Mouse (Mus musculus) CH12.LX (cell line): ENCODE measurements around the gene Xrcc2. TPM values are rescaled to one million over a fixed set of nuclear protein-coding genes. Genes with fewer than 3 reads are reported as not detected.

Experiments
- DNase-seq: peaks from one replicate; pipeline ENCODE4 v3.0.0-alpha.2; 2013; ENCODE audit errors: extremely low read depth
- H3K27ac ChIP-seq: 2 replicates; pipeline ENCODE4 v1.5.1; 2012; ENCODE audit warnings: low read depth, mild to moderate bottlenecking, control low read depth, moderate library complexity; ENCODE audit not compliant: insufficient read depth
- H3K27me3 ChIP-seq: replicated peaks from 2 replicates; pipeline ENCODE3; 2012; ENCODE audit warnings: inconsistent platforms
- H3K36me3 ChIP-seq, 2 experiments: replicated peaks in 1 of 2; 2 replicates each; pipeline versions ENCODE3 to v1.6.1; 2012; ENCODE audit warnings: inconsistent platforms in 1 of 2, low read length in 1 of 2, mild to moderate bottlenecking in 1 of 2, mixed read lengths in 1 of 2, moderate library complexity in 1 of 2; ENCODE audit not compliant: control insufficient read depth in 1 of 2, insufficient read depth in 1 of 2
- H3K4me1 ChIP-seq, 2 experiments: 2 replicates each; pipeline ENCODE4 v1.6.1; 2012; ENCODE audit warnings: inconsistent platforms in 1 of 2, moderate library complexity in 1 of 2; ENCODE audit not compliant: insufficient read depth in 2 of 2, control insufficient read depth in 1 of 2
- H3K4me2 ChIP-seq: 2 replicates; pipeline ENCODE4 v1.6.1; 2012; ENCODE audit warnings: low read depth, mild to moderate bottlenecking, control low read depth; ENCODE audit not compliant: poor library complexity, insufficient read depth, severe bottlenecking
- H3K4me3 ChIP-seq, 3 experiments: fragments of 150-350 bp in 1 of 3; sonication (generic) in 1 of 3; replicated peaks in 1 of 3; 2 replicates each; pipeline versions ENCODE3 to v1.5.1; 2011 to 2012; ENCODE audit warnings: low read depth in 2 of 3, low read length in 2 of 3, mild to moderate bottlenecking in 2 of 3, moderate library complexity in 2 of 3, control low read depth in 1 of 3, improper control_type of control experiment in 1 of 3, inconsistent platforms in 1 of 3, mixed read lengths in 1 of 3; ENCODE audit not compliant: poor library complexity in 1 of 3
- H3K79me2 ChIP-seq: replicated peaks from 2 replicates; pipeline ENCODE4 v1.6.1; 2012; ENCODE audit warnings: mild to moderate bottlenecking, moderate library complexity; ENCODE audit not compliant: control insufficient read depth, poor library complexity, insufficient read depth, severe bottlenecking; ENCODE audit errors: extremely low read depth
- H3K9ac ChIP-seq: 2 replicates; pipeline ENCODE4 v1.6.1; 2012; ENCODE audit warnings: low read depth, mild to moderate bottlenecking, control low read depth, moderate library complexity; ENCODE audit not compliant: insufficient read depth
- H3K9me3 ChIP-seq: replicated peaks from 2 replicates; pipeline ENCODE3; 2012; ENCODE audit warnings: low read length, inconsistent platforms, mixed read lengths
- BHLHE40 ChIP-seq: IDR thresholded peaks from 2 replicates; pipeline ENCODE4 v1.6.1; 2011; ENCODE audit warnings: mild to moderate bottlenecking, low read depth, low read length, improper control_type of control experiment
- CHD1 ChIP-seq: IDR thresholded peaks from 2 replicates; pipeline ENCODE4 v1.6.1; 2012; ENCODE audit warnings: low read depth, low read length, improper control_type of control experiment, inconsistent platforms
- CTCF ChIP-seq, 2 experiments: IDR thresholded peaks in 1 of 2; conservative IDR thresholded peaks in 1 of 2; 2 replicates each; pipeline ENCODE4 v1.5.1; 2011 to 2012; ENCODE audit warnings: low read depth in 2 of 2, low read length in 2 of 2, improper control_type of control experiment in 1 of 2, inconsistent platforms in 1 of 2, mild to moderate bottlenecking in 1 of 2, moderate library complexity in 1 of 2
- EP300 ChIP-seq: IDR thresholded peaks from 2 replicates; pipeline ENCODE4 v1.6.1; 2011; ENCODE audit warnings: low read length, improper control_type of control experiment
- ETS1 ChIP-seq: conservative IDR thresholded peaks from 2 replicates; pipeline ENCODE4 v1.6.1; 2012; ENCODE audit warnings: low read depth, mild to moderate bottlenecking, inconsistent platforms, low read length, improper control_type of control experiment, moderate library complexity
- GABPA ChIP-seq: IDR thresholded peaks from 2 replicates; pipeline ENCODE4 v1.6.1; 2012; ENCODE audit warnings: low read depth, low read length, improper control_type of control experiment, inconsistent platforms; ENCODE audit not compliant: insufficient replicate concordance
- IRF4 ChIP-seq: IDR thresholded peaks from 2 replicates; pipeline ENCODE4 v1.6.1; 2014; ENCODE audit warnings: low read depth, mild to moderate bottlenecking, inconsistent platforms, low read length, improper control_type of control experiment
- MAFK ChIP-seq: IDR thresholded peaks from 2 replicates; pipeline ENCODE4 v1.6.1; 2011; ENCODE audit warnings: low read length, improper control_type of control experiment; ENCODE audit not compliant: insufficient replicate concordance
- MAX ChIP-seq: IDR thresholded peaks from 2 replicates; pipeline ENCODE4 v1.6.1; 2011; ENCODE audit warnings: low read length, improper control_type of control experiment
- MEF2A ChIP-seq: IDR thresholded peaks from 2 replicates; pipeline ENCODE4 v1.6.1; 2014; ENCODE audit warnings: low read depth, mild to moderate bottlenecking, inconsistent platforms, low read length, improper control_type of control experiment, borderline replicate concordance
- MXI1 ChIP-seq: IDR thresholded peaks from 2 replicates; pipeline ENCODE4 v1.6.1; 2011; ENCODE audit warnings: mild to moderate bottlenecking, low read depth, low read length, improper control_type of control experiment
- NELFE ChIP-seq: IDR thresholded peaks from 2 replicates; pipeline ENCODE4 v1.6.1; 2011; ENCODE audit warnings: low read depth, low read length, improper control_type of control experiment
- POLR2AphosphoS2 ChIP-seq: IDR thresholded peaks from 2 replicates; pipeline ENCODE4 v1.6.1; 2011; ENCODE audit warnings: low read depth, low read length, improper control_type of control experiment
- USF1 ChIP-seq: IDR thresholded peaks from 2 replicates; pipeline ENCODE4 v1.6.1; 2014; ENCODE audit warnings: low read depth, mild to moderate bottlenecking, inconsistent platforms, low read length, improper control_type of control experiment
- USF2 ChIP-seq: conservative IDR thresholded peaks from 2 replicates; pipeline ENCODE4 v1.6.1; 2011; ENCODE audit warnings: low read depth, low read length, improper control_type of control experiment
- ZKSCAN1 ChIP-seq: IDR thresholded peaks from 2 replicates; pipeline ENCODE4 v1.6.1; 2012; ENCODE audit warnings: low read depth, inconsistent platforms, low read length, improper control_type of control experiment, borderline replicate concordance
- ZMIZ1 ChIP-seq: IDR thresholded peaks from 2 replicates; pipeline ENCODE4 v1.6.1; 2012; ENCODE audit warnings: low read depth, mild to moderate bottlenecking, inconsistent platforms, low read length, improper control_type of control experiment
- ZNF384 ChIP-seq: IDR thresholded peaks from 2 replicates; pipeline ENCODE4 v1.6.1; 2012; ENCODE audit warnings: low read depth, low read length, improper control_type of control experiment, inconsistent platforms
- dilution Hi-C: fragments of 300-500 bp; cut with MboI; formaldehyde crosslinking; loops from 2 replicates; pipeline ENCODE4 v1.14.3; 2020; ENCODE audit warnings: low sequenced_read_pairs; ENCODE audit not compliant: extremely low pct_unique_long_range_greater_than_20kb, extremely low pct_ligation_motif_present
- in situ Hi-C: fragments of 300-500 bp; cut with MboI; formaldehyde crosslinking; loops from 3 replicates; pipeline ENCODE4 v1.14.3; 2019; ENCODE audit warnings: low sequenced_read_pairs, low pct_ligation_motif_present, low pct_unique_long_range_greater_than_20kb, mixed read lengths
- polyA plus RNA-seq: library from polyadenylated mRNA; unstranded; fragments of >175 nt; gene quantifications from 2 replicates; pipeline ENCODE4 v1.2.1, GENCODE M21; 2012; ENCODE audit warnings: low read depth; ENCODE audit not compliant: insufficient read length
- total RNA-seq, 2 experiments: library from RNA; depleted of rRNA; stranded (reverse); fragments of 300-350 nt in 1 of 2; fragments of >200 nt in 1 of 2; gene quantifications; 2 replicates each; pipeline ENCODE4 v1.2.3; 2012 to 2014

Xrcc2 gene
- total and polyA plus RNA-seq, 3 experiments = 11.3 to 23.4 (median 13.0) TPM

DNA sequence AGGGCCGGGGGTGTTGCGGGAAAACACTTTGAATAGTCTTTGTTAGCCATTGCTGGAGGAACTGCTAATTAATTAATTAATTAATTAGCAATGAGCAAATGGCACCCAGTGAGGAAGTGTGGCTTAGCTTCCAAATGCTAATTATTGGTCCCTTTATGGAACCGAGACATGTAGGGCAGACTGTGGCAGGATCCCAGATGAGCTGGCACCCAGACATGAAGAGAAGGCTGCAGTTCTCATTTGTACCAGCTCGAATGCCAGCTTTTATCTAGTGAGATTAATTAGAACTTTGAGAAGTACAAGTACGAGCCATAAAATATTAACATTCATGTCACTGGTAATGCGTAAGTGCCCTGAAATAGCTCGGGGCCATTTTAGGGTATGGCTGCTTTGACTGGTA is 53.2 kb downstream of the Xrcc2 start:
- Histone ChIP-seq H3K36me3 (peaks cover 0 to 3% of the 10 kb centered on the region in 2 experiments), H3K27ac (no peak overlapping the region), H3K4me2 (no peak overlapping the region), H3K9me3 (no peaks in the 10 kb centered on the region), H3K9ac (no peak overlapping the region), H3K4me1 (no peaks in the 10 kb centered on the region), H3K27me3 (no peaks in the 10 kb centered on the region), H3K79me2 (no peaks in the 10 kb centered on the region), H3K4me3 (no peak overlapping the region)
- in situ Hi-C loops = no loop called here
- TF ChIP-seq BHLHE40 (no peak), ETS1 (no peak), NELFE (no peak), MAX (no peak), MEF2A (no peak), EP300 (no peak), CHD1 (no peak), ZMIZ1 (no peak), USF1 (no peak), ZNF384 (no peak), CTCF (conservative IDR thresholded peaks at IDR 0.05 in 1 of 2, IDR thresholded peaks at IDR 0.05 in 1 of 2; ENCODE audit: low read depth in 2 of 2, low read length in 2 of 2) (no peak)
- DNase-seq = no peak
- dilution Hi-C loops = no loop called here

DNA sequence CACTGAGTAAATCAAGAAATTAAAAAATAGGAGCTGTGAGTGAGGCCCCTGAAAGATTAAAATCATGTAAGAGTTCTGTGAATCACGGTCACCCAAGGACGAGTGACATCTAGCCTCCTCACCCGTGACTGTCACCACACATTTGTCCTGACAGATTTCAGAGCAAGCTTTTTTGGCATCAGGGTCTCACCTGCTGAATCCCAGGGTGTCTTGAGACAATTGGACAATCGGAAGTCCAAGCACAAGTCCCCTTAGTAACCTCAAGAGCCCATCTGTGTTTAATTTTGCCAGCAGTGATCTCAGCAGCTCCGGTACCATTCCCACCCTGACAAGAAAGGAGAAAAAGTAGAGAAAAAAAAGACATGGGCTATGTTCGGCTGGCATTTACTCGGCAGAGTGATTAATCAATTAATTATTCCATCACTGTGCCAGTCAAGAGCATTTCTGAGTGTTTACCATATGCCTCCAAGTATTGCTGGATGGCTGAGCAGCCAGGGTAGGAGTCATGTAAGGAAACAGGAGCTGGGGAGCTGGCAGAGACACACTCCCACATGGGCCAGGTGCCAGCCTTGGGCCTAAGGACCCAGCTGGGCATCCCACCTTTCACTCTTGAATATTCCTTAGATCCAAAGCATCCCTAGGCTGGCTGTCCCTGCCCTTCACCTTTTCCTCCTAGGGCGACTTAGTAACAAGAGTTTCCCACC is 59.8 kb downstream of the Xrcc2 start:
- dilution Hi-C loops = no loop called here
- H3K4me2 ChIP-seq = no peak overlapping the region
- H3K4me3 ChIP-seq = no peak overlapping the region

DNA sequence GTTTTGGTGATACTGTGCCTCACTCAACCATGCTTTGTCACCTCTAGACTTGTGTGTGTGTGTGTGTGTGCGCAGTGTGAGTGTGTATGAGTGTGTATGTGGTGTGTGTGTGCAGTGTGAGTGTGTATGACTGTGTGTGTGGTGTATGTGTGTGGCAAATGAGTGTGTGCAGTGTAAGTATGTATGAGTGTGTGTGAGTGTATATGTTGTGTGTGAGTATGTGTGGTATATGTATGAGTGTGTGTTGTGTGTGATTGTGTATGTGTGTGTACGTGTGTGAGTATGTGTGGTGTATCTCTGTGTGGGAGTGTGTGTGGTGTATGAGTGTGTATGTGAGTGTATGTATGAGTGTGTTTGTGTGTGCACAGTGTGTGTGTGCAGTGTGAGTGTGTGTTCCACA is 61.1 kb downstream of the Xrcc2 start:
- TF ChIP-seq POLR2AphosphoS2 (no peak), ZKSCAN1 (no peak), GABPA (no peak), MEF2A (no peak), MAFK (no peak)
- no peak overlapping the region for H3K4me2 ChIP-seq
- dilution Hi-C loops (no loop called here), in situ Hi-C loops (no loop called here)
- DNase-seq = no peak
- H3K9me3 ChIP-seq = no peaks in the 10 kb centered on the region
- no peaks in the 10 kb centered on the region for H3K36me3 ChIP-seq
- no peaks in the 10 kb centered on the region for H3K4me1 ChIP-seq
- H3K27ac ChIP-seq = no peak overlapping the region
- H3K79me2 ChIP-seq = no peaks in the 10 kb centered on the region
- H3K27me3 ChIP-seq = no peaks in the 10 kb centered on the region
- no peak overlapping the region for H3K9ac ChIP-seq
- no peak overlapping the region for H3K4me3 ChIP-seq

More for the DNA sequence above, 59.8 kb downstream of the Xrcc2 start:
- Histone ChIP-seq H3K79me2 (no peaks in the 10 kb centered on the region), H3K9me3 (no peaks in the 10 kb centered on the region), H3K27ac (no peak overlapping the region), H3K36me3 (no peaks in the 10 kb centered on the region), H3K4me1 (no peaks in the 10 kb centered on the region), H3K27me3 (no peaks in the 10 kb centered on the region), H3K9ac (no peak overlapping the region)
- DNase-seq = no peak
- in situ Hi-C loops = no loop called here
- no peak for TF ChIP-seq NELFE
- TF ChIP-seq MXI1 = no peak
- no peak for TF ChIP-seq CTCF (conservative IDR thresholded peaks at IDR 0.05 in 1 of 2, IDR thresholded peaks at IDR 0.05 in 1 of 2; ENCODE audit: low read depth in 2 of 2, low read length in 2 of 2)
- TF ChIP-seq IRF4 = no peak
- TF ChIP-seq USF2 = no peak
- TF ChIP-seq ZNF384 = no peak
